Mouse (Mus musculus): ENCODE measurements around the gene Pgam2.

The Pgam2 gene

GRCm38 (mm10) chr11:5803551-5803981 lies at the start of gene Pgam2:
TSS of gene Pgam2 (minus strand) at chr11:5803733.
- in situ Hi-C loops (cut with MboI; ENCODE audit: low pct_unique_long_range_greater_than_20kb in 1 of 2, low sequenced_read_pairs in 2 of 2, unreplicated experiment in 1 of 2): no loop called here

DNA sequence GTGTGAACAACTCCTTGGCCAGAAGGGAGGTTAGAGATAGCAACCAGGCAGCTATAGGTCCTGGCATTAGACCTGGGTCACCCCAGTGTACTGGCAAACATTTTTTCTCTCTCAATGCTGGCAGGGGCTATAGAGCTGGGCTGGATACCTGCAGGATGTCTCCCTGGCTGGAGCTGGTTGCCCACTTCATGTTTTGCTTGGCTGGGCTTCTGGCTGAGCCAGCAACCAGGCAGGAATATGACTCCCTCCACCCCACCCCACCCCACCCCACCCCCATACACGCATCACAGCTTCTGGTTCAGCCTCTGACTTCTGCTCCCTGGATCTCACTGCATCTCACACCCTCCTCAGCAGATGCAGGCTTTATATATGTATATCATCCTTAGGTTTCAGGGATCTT lies 48.8 kb upstream of the Pgam2 start:
- in situ Hi-C loops (cut with MboI; ENCODE audit: low pct_unique_long_range_greater_than_20kb in 1 of 2, low sequenced_read_pairs in 2 of 2, unreplicated experiment in 1 of 2): no loop called here

DNA sequence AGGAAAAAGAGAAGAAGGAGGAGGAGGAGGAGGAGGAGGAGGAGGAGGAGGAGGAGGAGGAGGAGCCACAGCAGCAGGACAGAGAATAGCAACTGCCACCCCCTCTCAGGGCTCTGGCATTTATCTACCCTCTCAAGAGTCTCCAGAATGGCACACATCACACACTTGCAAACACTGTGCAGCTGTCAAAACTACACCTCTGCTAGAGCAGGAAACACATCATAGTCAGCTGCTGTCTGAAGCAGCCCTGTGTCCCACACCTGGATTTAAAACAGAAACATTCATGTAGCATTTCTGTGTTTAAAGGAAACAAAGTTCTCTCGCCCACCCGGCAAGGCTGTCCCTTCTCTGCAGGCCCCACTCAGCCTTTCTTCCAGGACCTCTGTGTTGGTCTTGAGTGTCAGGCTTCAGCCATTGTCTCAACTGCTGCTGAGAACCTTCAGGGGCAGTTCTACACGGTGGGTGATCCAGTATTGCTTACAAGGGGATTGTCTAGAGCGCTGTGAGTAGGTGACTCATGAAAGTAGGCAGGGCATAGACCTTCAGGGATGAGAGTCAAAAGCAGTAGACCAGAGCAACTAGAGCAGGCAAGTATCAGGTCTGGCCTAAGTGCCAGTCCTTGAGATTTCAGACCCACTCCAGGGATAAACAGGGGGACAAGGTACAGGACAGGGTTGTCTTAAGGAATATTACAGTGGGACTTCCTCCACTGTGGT lies 47.6 kb upstream of the Pgam2 start:
- in situ Hi-C loops (cut with MboI; ENCODE audit: low pct_unique_long_range_greater_than_20kb in 1 of 2, low sequenced_read_pairs in 2 of 2, unreplicated experiment in 1 of 2): no loop called here

- in situ Hi-C loops (cut with MboI; ENCODE audit: low pct_unique_long_range_greater_than_20kb in 1 of 2, low sequenced_read_pairs in 2 of 2, unreplicated experiment in 1 of 2): no loop called here
These were observed 46.9 kb upstream of the Pgam2 start for GRCm38 (mm10) chr11:5850452-5850851.

DNA sequence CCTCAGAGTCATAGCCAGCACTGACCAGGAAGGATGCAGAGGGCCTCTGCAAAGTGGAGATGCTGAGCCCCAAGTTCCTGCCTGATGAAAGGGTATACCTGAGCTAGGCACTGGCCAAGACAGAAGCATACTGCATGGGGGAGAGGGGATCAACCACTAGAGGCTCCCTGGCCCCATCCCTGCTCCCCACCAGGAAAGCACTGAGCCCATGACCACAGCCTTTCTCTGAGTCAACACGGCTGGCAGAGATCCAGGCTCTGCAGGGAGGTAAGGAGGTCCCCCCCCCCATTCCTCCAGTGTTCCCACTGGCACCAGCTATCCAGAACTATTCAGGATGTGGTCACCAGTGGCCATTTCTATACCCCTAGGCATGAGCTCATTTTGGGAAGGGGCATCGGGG lies 45.8 kb upstream of the Pgam2 start:
- in situ Hi-C loops (cut with MboI; ENCODE audit: low pct_unique_long_range_greater_than_20kb in 1 of 2, low sequenced_read_pairs in 2 of 2, unreplicated experiment in 1 of 2): no loop called here

DNA sequence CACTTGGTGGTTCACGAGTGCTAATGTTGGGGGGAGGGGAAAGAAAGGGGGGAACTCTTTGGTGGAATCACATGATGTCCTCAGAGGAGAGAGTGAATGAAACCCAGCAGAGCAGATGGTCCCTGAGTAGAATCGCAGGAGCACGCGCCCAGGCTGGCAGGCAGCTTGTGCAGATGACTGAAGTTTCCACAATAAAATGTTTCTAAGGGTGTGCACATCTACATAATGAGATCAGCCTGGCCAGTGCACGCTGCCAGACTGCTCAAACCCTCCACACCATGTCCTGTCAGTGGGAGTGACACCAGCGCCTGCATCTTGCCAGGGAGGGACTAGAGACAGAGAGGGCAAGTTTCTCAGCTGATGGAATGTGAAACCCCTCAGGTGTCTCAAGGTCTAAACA lies 45.2 kb upstream of the Pgam2 start:
- in situ Hi-C loops (cut with MboI; ENCODE audit: low pct_unique_long_range_greater_than_20kb in 1 of 2, low sequenced_read_pairs in 2 of 2, unreplicated experiment in 1 of 2): no loop called here

- in situ Hi-C loops (cut with MboI; ENCODE audit: low pct_unique_long_range_greater_than_20kb in 1 of 2, low sequenced_read_pairs in 2 of 2, unreplicated experiment in 1 of 2): no loop called here
These were observed 43.3 kb upstream of the Pgam2 start for GRCm38 (mm10) chr11:5846639-5847345.

GRCm38 (mm10) chr11:5843131-5843530 lies 39.6 kb upstream of the Pgam2 start:
- in situ Hi-C loops (cut with MboI; ENCODE audit: low pct_unique_long_range_greater_than_20kb in 1 of 2, low sequenced_read_pairs in 2 of 2, unreplicated experiment in 1 of 2): no loop called here

DNA sequence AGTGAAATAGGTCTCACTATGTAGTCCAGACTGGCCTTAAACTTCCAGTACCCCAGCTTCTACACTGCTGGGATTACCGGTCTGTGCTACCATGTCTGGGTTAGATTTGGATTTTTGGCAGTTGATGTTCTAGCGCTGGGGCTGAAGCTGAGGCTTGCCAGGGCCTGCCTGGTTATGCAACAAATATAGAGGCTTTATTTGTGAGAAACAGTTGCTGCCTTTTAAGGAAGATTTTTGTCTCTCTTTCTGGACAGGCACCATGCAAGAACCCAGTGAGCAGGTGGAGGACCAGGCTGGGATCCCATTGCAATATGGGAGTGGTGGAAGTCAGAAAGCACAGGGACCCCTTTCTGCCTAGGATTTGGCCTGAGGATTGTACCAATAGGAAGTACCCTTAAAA lies 38.2 kb upstream of the Pgam2 start:
- in situ Hi-C loops (cut with MboI; ENCODE audit: low pct_unique_long_range_greater_than_20kb in 1 of 2, low sequenced_read_pairs in 2 of 2, unreplicated experiment in 1 of 2): no loop called here

GRCm38 (mm10) chr11:5840346-5840745 lies 36.8 kb upstream of the Pgam2 start:
- in situ Hi-C loops (cut with MboI; ENCODE audit: low pct_unique_long_range_greater_than_20kb in 1 of 2, low sequenced_read_pairs in 2 of 2, unreplicated experiment in 1 of 2): no loop called here

DNA sequence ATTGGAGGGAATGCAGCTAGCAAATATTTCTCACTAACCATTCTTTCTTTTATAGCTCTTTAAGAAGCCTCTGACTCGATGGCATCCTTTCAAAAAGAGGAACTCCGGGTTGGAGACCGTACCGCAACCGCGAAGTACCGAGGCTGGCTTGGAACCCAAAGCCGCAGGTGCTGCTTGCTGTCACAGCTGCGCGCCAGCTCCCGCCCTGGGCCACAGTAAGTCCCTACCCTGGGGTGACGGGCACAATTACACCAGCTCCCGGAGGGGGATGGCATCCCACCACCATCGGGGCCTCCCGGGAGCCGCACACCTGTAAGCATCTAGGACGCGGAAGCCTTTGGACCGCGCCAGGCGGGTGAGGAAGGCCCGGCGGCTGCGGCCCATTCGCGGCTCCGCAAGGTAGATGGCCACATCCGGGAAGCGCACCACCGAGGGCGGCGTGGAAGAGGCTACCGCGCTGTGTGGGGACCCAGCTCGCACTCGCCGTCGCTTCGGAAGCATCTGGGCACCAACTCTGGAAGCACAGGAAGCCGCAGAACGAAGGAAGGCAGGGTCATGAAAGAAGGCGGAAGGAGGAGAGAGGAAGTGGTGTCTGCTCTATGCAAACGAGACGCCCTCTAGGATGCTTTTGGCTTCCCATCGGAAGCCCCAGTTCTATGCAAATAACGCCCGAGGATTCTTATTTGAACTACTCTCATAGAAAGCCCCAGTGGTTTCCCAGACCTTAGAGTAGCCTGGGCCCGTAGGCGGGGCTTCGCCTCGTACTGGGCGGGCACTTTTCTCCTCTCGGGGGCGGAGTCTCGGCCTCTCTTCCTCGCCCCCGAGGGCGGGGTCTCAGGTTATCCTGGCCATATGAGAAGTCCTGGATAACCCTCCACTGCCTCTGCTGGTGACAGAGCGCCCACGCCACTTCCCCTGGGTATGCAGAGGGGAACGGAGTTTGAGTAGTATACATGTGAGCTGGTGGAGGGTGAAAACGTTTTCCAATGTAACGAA lies 34.0 kb upstream of the Pgam2 start, which contains the start of gene Polm:
Polm (minus strand) TSS at position 766 of the 996 bp plus-strand sequence.
- in situ Hi-C loops (cut with MboI; ENCODE audit: low pct_unique_long_range_greater_than_20kb in 1 of 2, low sequenced_read_pairs in 2 of 2, unreplicated experiment in 1 of 2): no loop called here

- in situ Hi-C loops (cut with MboI; ENCODE audit: low pct_unique_long_range_greater_than_20kb in 1 of 2, low sequenced_read_pairs in 2 of 2, unreplicated experiment in 1 of 2): no loop called here
These were observed 32.6 kb upstream of the Pgam2 start for GRCm38 (mm10) chr11:5836126-5836525.

DNA sequence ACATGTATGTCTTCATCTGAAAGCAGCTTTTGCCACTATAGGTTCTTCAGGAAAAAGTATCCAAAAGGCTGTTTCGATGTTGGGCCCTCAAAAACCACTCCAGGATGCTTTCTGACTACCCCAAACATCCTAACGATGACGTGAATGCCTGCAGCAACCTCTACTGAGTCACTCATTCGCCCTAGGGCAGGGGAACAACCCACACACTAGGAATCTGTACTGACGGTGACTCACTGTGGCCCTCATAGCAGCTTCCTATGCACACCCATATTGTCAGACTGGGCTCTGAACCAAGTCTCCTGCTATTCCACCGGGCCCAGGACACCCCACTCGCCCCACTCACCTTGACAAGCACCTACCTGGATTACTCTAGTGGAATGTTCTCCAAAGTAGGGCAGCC lies 31.5 kb upstream of the Pgam2 start:
- in situ Hi-C loops (cut with MboI; ENCODE audit: low pct_unique_long_range_greater_than_20kb in 1 of 2, low sequenced_read_pairs in 2 of 2, unreplicated experiment in 1 of 2): no loop called here

- in situ Hi-C loops (cut with MboI; ENCODE audit: low pct_unique_long_range_greater_than_20kb in 1 of 2, low sequenced_read_pairs in 2 of 2, unreplicated experiment in 1 of 2): no loop called here
These were observed 31.0 kb upstream of the Pgam2 start for GRCm38 (mm10) chr11:5834506-5834905.

GRCm38 (mm10) chr11:5829327-5829726 lies 25.8 kb upstream of the Pgam2 start:
- in situ Hi-C loops (cut with MboI; ENCODE audit: low pct_unique_long_range_greater_than_20kb in 1 of 2, low sequenced_read_pairs in 2 of 2, unreplicated experiment in 1 of 2): no loop called here

DNA sequence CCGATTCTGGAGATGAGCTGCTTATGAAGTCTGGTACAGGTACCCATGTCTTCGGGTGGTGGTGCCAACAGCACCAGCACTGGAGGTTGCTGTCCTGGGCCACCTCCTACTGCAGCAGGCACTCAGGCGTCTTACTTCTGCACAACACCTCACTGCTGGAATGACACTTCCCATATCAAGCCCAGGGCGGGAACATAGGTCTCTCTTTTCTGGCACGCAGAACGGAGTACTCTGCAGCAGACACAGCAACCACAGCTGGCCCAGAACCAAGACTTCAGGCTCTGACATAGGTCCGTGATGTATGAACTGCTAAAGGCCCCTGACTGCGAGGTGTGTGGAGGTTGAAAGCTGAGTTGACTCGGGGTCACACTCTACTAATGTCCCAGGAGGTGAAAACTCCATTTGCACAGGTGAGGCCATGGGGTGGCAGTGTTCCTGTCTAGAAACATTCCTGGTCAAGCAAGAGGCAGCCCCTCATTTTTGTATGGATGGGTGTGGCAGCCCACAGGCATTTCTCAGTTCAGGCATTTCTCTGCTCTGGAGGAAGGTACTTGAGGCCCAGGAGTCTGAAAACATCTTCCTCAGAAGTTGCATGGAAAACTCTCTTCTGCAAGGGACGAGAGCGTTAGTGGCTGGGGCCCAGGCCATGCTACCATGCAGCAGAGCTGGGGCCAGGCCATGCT lies 25.1 kb upstream of the Pgam2 start:
- in situ Hi-C loops (cut with MboI; ENCODE audit: low pct_unique_long_range_greater_than_20kb in 1 of 2, low sequenced_read_pairs in 2 of 2, unreplicated experiment in 1 of 2): no loop called here

DNA sequence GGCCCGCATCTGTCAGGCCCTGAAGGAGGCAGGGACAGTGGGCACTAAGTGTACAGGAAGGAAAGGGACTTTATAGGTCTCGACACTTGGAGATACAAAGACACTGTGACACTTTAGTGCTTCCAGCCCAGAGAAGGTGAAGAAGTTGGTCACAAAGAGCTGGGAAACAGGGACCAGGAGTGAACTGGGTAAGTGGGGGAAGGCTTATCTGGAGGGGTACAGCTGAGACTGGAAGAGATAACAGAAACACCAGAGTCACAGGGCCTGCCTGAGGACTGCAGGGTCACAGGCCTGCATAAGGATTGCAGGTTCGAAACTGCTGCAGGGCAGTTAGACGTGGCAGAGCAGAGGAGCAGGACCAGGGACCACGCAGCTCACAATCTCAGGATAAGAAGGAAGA lies 24.4 kb upstream of the Pgam2 start:
- in situ Hi-C loops (cut with MboI; ENCODE audit: low pct_unique_long_range_greater_than_20kb in 1 of 2, low sequenced_read_pairs in 2 of 2, unreplicated experiment in 1 of 2): no loop called here

- in situ Hi-C loops (cut with MboI; ENCODE audit: low pct_unique_long_range_greater_than_20kb in 1 of 2, low sequenced_read_pairs in 2 of 2, unreplicated experiment in 1 of 2): no loop called here
These were observed 21.9 kb upstream of the Pgam2 start for GRCm38 (mm10) chr11:5825432-5825831.

All from mouse embryonic stem cell (cell line).